Mouse (Mus musculus) midbrain, postnatal 0 days (tissue): ENCODE measurements around the gene Il13. TPM values are rescaled to one million over a fixed set of nuclear protein-coding genes. Genes with fewer than 3 reads are reported as not detected.

ENCODE experiments used
- ATAC-seq: fragments of 200-750 bp; cut with Nextera tagmentation; 2 replicates; pipeline ENCODE4 v1.8.0; 2017; ENCODE audit warnings: moderate number of reproducible peaks, mild to moderate bottlenecking, moderate TSS enrichment, moderate library complexity; ENCODE audit not compliant: low FRiP score
- DNase-seq: peaks from one replicate; pipeline ENCODE4 v3.0.0-alpha.2; 2015; ENCODE audit warnings: low spot score
- H3K27ac ChIP-seq: fragments of 300-500 bp; sonication (generic); 2 replicates; pipeline ENCODE4 v1.5.1; 2014; ENCODE audit warnings: low read depth, mild to moderate bottlenecking, low read length, mixed read lengths
- H3K27me3 ChIP-seq: fragments of 300-500 bp; sonication (generic); 2 replicates; pipeline ENCODE4 v1.6.1; 2014; ENCODE audit warnings: low read length, control low read depth, mixed read lengths; ENCODE audit not compliant: insufficient read depth
- H3K36me3 ChIP-seq: fragments of 300-500 bp; sonication (generic); 2 replicates; pipeline ENCODE4 v1.6.1; 2014; ENCODE audit warnings: low read length, control low read depth, mixed read lengths; ENCODE audit not compliant: insufficient read depth
- H3K4me1 ChIP-seq: fragments of 300-500 bp; sonication (generic); 2 replicates; pipeline ENCODE4 v1.6.1; 2014; ENCODE audit warnings: mild to moderate bottlenecking, control low read depth, antibody characterized with exemption, low read length, mixed read lengths; ENCODE audit not compliant: insufficient read depth
- H3K4me2 ChIP-seq: fragments of 300-500 bp; sonication (generic); 2 replicates; pipeline ENCODE4 v1.6.1; 2014; ENCODE audit warnings: low read depth, mild to moderate bottlenecking, low read length, mixed read lengths; ENCODE audit not compliant: poor library complexity, severe bottlenecking
- H3K4me3 ChIP-seq: fragments of 300-500 bp; sonication (generic); 2 replicates; pipeline ENCODE4 v1.5.1; 2014; ENCODE audit warnings: low read depth, mild to moderate bottlenecking, low read length, moderate library complexity
- H3K9ac ChIP-seq: fragments of 300-500 bp; sonication (generic); replicated peaks from 2 replicates; pipeline ENCODE4 v1.6.1; 2014; ENCODE audit warnings: mild to moderate bottlenecking, low read length, moderate library complexity, mixed read lengths; ENCODE audit not compliant: poor library complexity, severe bottlenecking
- H3K9me3 ChIP-seq: fragments of 300-500 bp; sonication (generic); 2 replicates; pipeline ENCODE4 v1.6.1; 2016; ENCODE audit warnings: low read length, control low read depth
- CTCF ChIP-seq: IDR thresholded peaks from 2 replicates; pipeline ENCODE4 v1.5.1; 2016; ENCODE audit warnings: antibody characterized with exemption, mild to moderate bottlenecking
- WGBS: fragments of 180-500 bp; shearing (Covaris S2); extraction: QIAGEN DNeasy Blood & Tissue Kit; methylation state at CpG from one replicate; pipeline ENCODE4 v1.1.7; 2014; 5-methylcytosine and 5-hydroxymethylcytosine counted together
- polyA plus RNA-seq: library from polyadenylated mRNA; unstranded; fragments of >200 nt; fragmentation: Nextera tagmentation; extraction: Ambion mirVana; gene quantifications from 2 replicates; pipeline ENCODE4 v1.2.1, GENCODE M21; 2015
- total RNA-seq: library from RNA; depleted of rRNA; stranded (reverse); fragments of >200 nt; gene quantifications from 2 replicates; pipeline ENCODE4 v1.2.3, GENCODE M21; 2014

The Il13 gene
- total and polyA plus RNA-seq, 2 experiments from 2014 or later = not detected

DNA sequence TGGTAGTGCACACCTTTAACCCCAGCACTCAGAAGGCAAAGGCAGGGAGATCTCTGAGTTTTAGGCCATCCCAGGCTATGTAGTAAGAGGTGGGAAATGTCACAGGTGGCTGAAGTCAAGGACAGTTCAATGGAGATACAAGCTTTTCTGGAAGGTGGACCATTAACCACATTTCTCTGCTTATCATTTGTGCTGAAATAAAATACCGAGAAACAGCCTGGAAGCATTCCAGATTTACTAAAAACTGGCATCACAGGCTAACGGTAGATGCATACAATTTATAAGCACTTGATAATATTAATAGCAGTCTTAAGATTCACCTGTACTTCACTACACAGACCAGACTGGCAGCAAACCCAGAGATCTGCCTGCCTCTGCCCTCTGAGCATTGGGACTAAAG, 17.9 kb upstream of the Il13 start:
- DNase-seq (no peak), ATAC-seq (no peak)
- Histone ChIP-seq H3K27ac (no peak overlapping the region), H3K27me3 (no peaks in the 10 kb centered on the region), H3K36me3 (peaks cover 19% of the 10 kb centered on the region), H3K9ac (no peak overlapping the region), H3K9me3 (no peaks in the 10 kb centered on the region), H3K4me3 (no peak overlapping the region), H3K4me2 (no peak overlapping the region), H3K4me1 (no peaks in the 10 kb centered on the region)
- no peak for TF ChIP-seq CTCF
- 91% methylated on average over 2 of the region's 2 CpGs for WGBS

DNA sequence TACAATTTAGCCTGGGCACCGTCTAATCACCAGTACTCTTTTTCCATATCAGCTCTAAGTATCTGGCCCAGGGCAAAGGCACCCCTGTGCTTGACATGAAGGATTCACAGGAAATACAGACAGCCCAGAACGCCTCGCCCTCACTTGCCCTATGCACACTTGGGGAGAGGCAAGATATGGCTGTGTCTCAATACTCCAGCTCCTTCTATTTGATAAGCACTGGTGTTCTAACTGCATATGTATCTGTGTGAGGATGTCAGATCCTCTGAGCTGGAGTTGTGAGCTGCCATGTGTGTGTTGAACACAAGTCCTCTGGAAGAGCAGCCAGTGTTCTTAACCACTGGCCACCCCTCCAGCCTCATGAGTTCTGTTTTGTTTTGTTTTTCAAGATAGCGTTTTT, 16.9 kb upstream of the Il13 start:
- Histone ChIP-seq H3K9me3 (no peaks in the 10 kb centered on the region), H3K4me3 (no peak overlapping the region)
- 91% methylated on average over 4 of the region's 4 CpGs for WGBS

DNA sequence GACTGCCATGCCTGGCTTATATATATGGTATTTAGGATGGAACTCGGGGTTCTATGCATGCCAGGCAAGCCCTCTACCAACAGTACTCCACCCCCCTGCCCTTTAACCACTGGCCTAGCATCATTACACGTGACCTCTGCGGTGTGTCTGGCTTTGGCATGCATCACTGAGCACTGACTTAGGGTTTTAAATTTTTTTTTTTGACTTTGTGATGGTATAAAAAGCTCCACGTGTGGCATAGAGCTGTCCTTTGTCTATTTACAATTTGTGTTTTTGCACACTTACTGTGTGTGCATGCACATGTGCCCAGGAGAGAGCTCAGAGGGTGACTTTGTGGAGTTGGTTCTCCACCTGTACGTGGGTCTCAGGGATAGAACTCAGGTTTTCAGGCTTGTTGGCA, 9.5 kb upstream of the Il13 start:
- ATAC-seq (no peak), DNase-seq (no peak)
- no peaks in the 10 kb centered on the region for H3K36me3 ChIP-seq
- H3K4me2 ChIP-seq = no peak overlapping the region
- no peak overlapping the region for H3K9ac ChIP-seq
- no peaks in the 10 kb centered on the region for H3K9me3 ChIP-seq
- H3K27me3 ChIP-seq = no peaks in the 10 kb centered on the region
- no peak overlapping the region for H3K4me3 ChIP-seq
- no peak for TF ChIP-seq CTCF
- 64% methylated on average over 5 of the region's 5 CpGs for WGBS
- no peaks in the 10 kb centered on the region for H3K4me1 ChIP-seq
- no peak overlapping the region for H3K27ac ChIP-seq

More for the DNA sequence above, 16.9 kb upstream of the Il13 start:
- TF ChIP-seq CTCF = no peak
- Histone ChIP-seq H3K36me3 (peaks cover 19% of the 10 kb centered on the region), H3K27ac (no peak overlapping the region), H3K27me3 (no peaks in the 10 kb centered on the region), H3K4me1 (no peaks in the 10 kb centered on the region), H3K9ac (no peak overlapping the region), H3K4me2 (no peak overlapping the region)
- DNase-seq = no peak
- no peak for ATAC-seq

DNA sequence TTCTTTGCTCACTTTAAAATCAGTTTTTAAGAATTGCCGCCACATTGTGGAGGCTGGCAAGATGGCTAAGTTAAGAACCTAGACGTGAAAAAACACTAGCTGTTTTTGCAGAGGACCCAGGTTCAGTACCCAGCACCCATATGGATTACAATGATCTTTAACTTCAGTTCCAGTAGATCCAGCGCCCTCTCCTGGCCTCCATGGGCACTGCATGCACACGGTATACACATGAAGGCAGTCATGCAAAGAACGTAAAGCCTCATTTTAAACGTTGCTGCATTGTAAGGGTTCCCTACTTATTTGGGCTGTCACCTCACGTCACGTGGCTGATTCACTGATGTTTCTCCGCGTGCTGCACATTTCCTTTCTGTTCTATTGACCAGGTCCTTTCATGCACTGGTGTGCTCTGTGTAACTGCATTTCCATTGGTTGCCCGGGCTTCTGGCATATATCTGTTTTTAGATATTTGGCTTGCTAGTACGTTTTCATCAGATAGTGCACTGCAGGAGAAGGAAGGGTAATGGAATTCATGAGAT, 8.3 kb upstream of the Il13 start:
- 73% methylated on average over 12 of the region's 12 CpGs for WGBS
- ATAC-seq (no peak), DNase-seq (no peak)
- no peaks in the 10 kb centered on the region for H3K27me3 ChIP-seq
- no peak overlapping the region for H3K4me3 ChIP-seq
- H3K9ac ChIP-seq = no peak overlapping the region
- TF ChIP-seq CTCF = peak; percentile 48
- H3K27ac ChIP-seq = no peak overlapping the region
- H3K9me3 ChIP-seq = no peaks in the 10 kb centered on the region
- no peaks in the 10 kb centered on the region for H3K4me1 ChIP-seq
- H3K4me2 ChIP-seq = no peak overlapping the region
- H3K36me3 ChIP-seq = no peaks in the 10 kb centered on the region

DNA sequence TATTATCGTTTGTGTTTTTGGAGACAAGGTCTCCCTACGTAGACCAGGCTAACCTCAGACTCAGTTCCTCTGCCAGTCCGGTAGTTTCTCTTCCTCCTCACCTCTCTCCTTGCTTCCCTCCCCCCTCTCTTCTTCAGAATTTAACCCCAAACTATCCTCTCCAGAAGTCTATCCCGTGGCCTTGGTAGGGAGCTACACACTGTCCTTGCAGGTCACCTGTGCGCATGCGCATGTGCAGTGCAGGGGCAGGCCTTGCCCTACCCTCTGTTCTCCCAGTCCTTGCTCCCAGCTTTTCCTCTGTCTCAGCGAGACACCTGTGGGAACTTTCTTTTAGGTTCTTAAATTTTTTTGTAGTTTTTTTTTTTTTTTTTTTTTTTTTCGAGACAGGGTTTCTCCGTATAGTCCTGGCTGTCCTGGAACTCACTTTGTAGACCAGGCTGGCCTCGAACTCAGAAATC, 3.3 kb upstream of the Il13 start:
- TF ChIP-seq CTCF = no peak
- Histone ChIP-seq H3K4me1 (no peaks in the 10 kb centered on the region), H3K9me3 (no peaks in the 10 kb centered on the region), H3K27ac (no peak overlapping the region), H3K4me2 (no peak overlapping the region), H3K9ac (no peak overlapping the region), H3K36me3 (no peaks in the 10 kb centered on the region), H3K27me3 (peaks cover 5% of the 10 kb centered on the region; the same call in 1 of the 2 replicates), H3K4me3 (no peak overlapping the region)
- DNase-seq (no peak), ATAC-seq (no peak)
- WGBS = 86% methylated on average over 10 of the region's 10 CpGs

DNA sequence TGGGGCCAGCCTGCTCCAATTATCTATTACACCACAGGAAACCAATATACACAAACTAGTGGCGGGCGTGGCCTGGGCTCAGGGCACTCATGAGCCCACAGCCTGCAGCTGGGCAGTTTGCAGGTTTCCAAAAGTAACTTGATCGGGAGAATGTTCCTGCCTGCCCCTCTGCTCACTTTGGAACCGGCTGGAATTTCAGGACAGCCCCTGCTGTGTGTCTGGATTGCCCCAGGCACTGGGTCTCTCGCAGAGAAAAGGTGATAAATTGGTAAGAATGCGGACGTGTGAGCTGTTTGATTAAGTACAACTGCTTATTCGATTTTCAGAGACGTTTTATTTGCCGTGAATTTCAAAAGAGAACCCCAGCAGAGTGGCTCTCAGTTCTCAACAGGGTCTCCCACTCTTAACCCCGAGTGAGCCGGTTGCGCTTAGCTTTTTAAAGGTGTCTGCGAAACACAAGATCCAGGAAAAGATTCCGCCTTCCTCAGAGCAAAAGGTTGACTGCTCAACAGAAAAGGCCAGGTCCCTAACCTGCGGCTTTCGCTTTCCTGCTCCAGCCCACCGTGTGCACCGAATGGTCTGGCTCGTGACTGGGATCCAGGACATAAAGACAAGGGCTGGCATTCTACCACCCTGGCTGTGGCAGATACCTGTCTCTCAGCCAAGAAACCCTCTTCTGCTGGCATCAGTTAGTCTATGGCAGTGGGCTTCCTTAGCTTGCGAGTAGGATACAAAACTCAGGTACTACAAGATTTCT, 2.7 kb upstream of the Il13 start:
- Histone ChIP-seq H3K4me3 (no peak overlapping the region), H3K9me3 (no peaks in the 10 kb centered on the region), H3K27me3 (peaks cover 5% of the 10 kb centered on the region; the same call in 1 of the 2 replicates), H3K4me1 (no peaks in the 10 kb centered on the region), H3K4me2 (no peak overlapping the region), H3K9ac (no peak overlapping the region; the same call in 1 of the 2 replicates), H3K27ac (no peak overlapping the region), H3K36me3 (no peaks in the 10 kb centered on the region)
- no peak for TF ChIP-seq CTCF
- DNase-seq (peak; percentile 21), ATAC-seq (no peak)
- 27% methylated on average over 21 of the region's 21 CpGs for WGBS
